11 mouse cellular contexts compared by ENCODE assay signal in genomic region chr6:6874073-6874771, GRCm38 (mm10). TPM values are rescaled to one million over a fixed set of nuclear protein-coding genes. Genes with fewer than 3 reads are reported as not detected.
DNase-seq lines count a peak whose midpoint lies in the region; ATAC-seq lines count a peak whose summit lies in the region.
"Had no signal": no experiment of that assay in that cellular context is flagged by ENCODE, and none has a peak within 500 bp of the region (broad histone marks: within the 10 kb centered on the region; RNA-seq: fewer than 3 reads in every experiment).

No protein-coding gene starts in this region.

- H3K4me2 ChIP-seq in lung, embryonic 16.5 days (ENCODE audit: low read depth, low read length), result no peak overlapping the region
- H3K4me2 ChIP-seq in midbrain, embryonic 12.5 days (replicated peaks), result peak overlapping the region; percentile 11

- H3K27me3 ChIP-seq in lung, embryonic 16.5 days (ENCODE audit: control insufficient read depth, insufficient read depth, low read depth, low read length), result peaks cover 97% of the 10 kb centered on the region
- H3K27me3 ChIP-seq in hindbrain, embryonic 10.5 days (ENCODE audit: insufficient read depth, poor library complexity, severe bottlenecking), result peaks cover 100% of the 10 kb centered on the region
- peaks cover 94% of the 10 kb centered on the region for H3K27me3 ChIP-seq in midbrain, embryonic 12.5 days

- H3K4me1 ChIP-seq in lung, embryonic 16.5 days (replicated peaks; ENCODE audit: control insufficient read depth, insufficient read depth, low read length), result no peaks in the 10 kb centered on the region
- H3K4me1 ChIP-seq in hindbrain, embryonic 10.5 days (replicated peaks), result peaks cover 27% of the 10 kb centered on the region
- peaks cover 12% of the 10 kb centered on the region; the same call in 1 of the 2 replicates for H3K4me1 ChIP-seq in midbrain, embryonic 12.5 days

- no peaks in the 10 kb centered on the region for H3K36me3 ChIP-seq in lung, embryonic 16.5 days (ENCODE audit: control insufficient read depth, insufficient read depth, low read length)
- H3K36me3 ChIP-seq in hindbrain, embryonic 10.5 days, result no peaks in the 10 kb centered on the region
- no peaks in the 10 kb centered on the region for H3K36me3 ChIP-seq in midbrain, embryonic 12.5 days

- no peak for DNase-seq in lung, postnatal 25 days (ENCODE audit: low spot score)
- peak; percentile 59 for DNase-seq in hindbrain, embryonic 10.5 days (ENCODE audit: low spot score)
- no peak for DNase-seq in layer of hippocampus, postnatal 14 days (ENCODE audit: low spot score in 2 of 2)
- no peak for DNase-seq in gastrocnemius, postnatal 25 days
- no peak for DNase-seq in frontal cortex, postnatal 25 days (ENCODE audit: low spot score in 2 of 2)
- DNase-seq: kidney, postnatal 14 days had no signal

- ATAC-seq in lung, embryonic 16.5 days (ENCODE audit: low read depth), result peak; percentile 21; the same call in 1 of the 2 replicates
- ATAC-seq in midbrain, embryonic 12.5 days (ENCODE audit: low FRiP score, low read depth), result peak; percentile 27; the same call in 1 of the 2 replicates
- ATAC-seq in megakaryocyte progenitor cell, adult 5-6 weeks (replicated peaks; ENCODE audit: poor library complexity), result no peak; the same call in 1 of the 2 replicates
- ATAC-seq: lung, postnatal 0 days had no signal

- no peak overlapping the region for H3K4me3 ChIP-seq in lung, embryonic 16.5 days (ENCODE audit: low read length)
- H3K4me3 ChIP-seq in hindbrain, embryonic 10.5 days, result peak overlapping the region; percentile 23; the same call in 1 of the 2 replicates
- peak overlapping the region; percentile 19 for H3K4me3 ChIP-seq in midbrain, embryonic 12.5 days

- H3K9ac ChIP-seq in lung, embryonic 16.5 days (ENCODE audit: low read length), result no peak overlapping the region
- no peak overlapping the region for H3K9ac ChIP-seq in midbrain, embryonic 12.5 days (replicated peaks)

- no peaks in the 10 kb centered on the region for H3K9me3 ChIP-seq in lung, embryonic 16.5 days (ENCODE audit: control insufficient read depth, low read length)
- no peaks in the 10 kb centered on the region for H3K9me3 ChIP-seq in hindbrain, embryonic 10.5 days
- H3K9me3 ChIP-seq in midbrain, embryonic 12.5 days, result no peaks in the 10 kb centered on the region

- WGBS in lung, embryonic 16.5 days, result under 1% methylated on average over 25 of the region's 25 CpGs
- under 1% methylated on average over 25 of the region's 25 CpGs for WGBS in hindbrain, embryonic 10.5 days
- WGBS in midbrain, embryonic 12.5 days, result 0% methylated on average over 25 of the region's 25 CpGs

- H3K27ac ChIP-seq in lung, embryonic 16.5 days (ENCODE audit: low read length), result no peak overlapping the region
- 0 out of 2 replicates have a peak overlapping the region, but pooled peaks have one; percentile 36 for H3K27ac ChIP-seq in hindbrain, embryonic 10.5 days
- H3K27ac ChIP-seq in midbrain, embryonic 12.5 days (replicated peaks), result peak overlapping the region; percentile 49; the same call in 1 of the 2 replicates

RNA-seq across cellular contexts. Expression of gene Dlx5, which starts 7.7 kb away (rescaled TPM):
- polyA plus RNA-seq in lung, embryonic 16.5 days (2015; fragmentation: Nextera tagmentation; extraction: Ambion mirVana), result 0.26 and 0.69 TPM in 2 replicates
- polyA plus RNA-seq in hindbrain, embryonic 10.5 days (2016; fragmentation: Nextera tagmentation; extraction: Ambion mirVana), result 3.4 and 14.5 TPM in 2 replicates
- 16.1 and 22.3 TPM in 2 replicates for polyA plus RNA-seq in midbrain, embryonic 12.5 days (2016; fragmentation: Nextera tagmentation; extraction: Ambion mirVana)
- 1 to 10 TPM; 4.7 to 6.1 TPM for total RNA-seq in layer of hippocampus, postnatal 14 days (2021)
- total RNA-seq in megakaryocyte progenitor cell, adult 5-6 weeks (2015), result not detected in 2 replicates
- not detected in 2 replicates for total RNA-seq in megakaryocyte progenitor cell, adult 5-6 weeks (2017)
- total RNA-seq in gastrocnemius, postnatal 25 days (2021), result not detected
- polyA plus RNA-seq: lung, postnatal 0 days; small intestine, adult 2 months had no signal

RNA-seq across cellular contexts. Expression of gene Dlx6, which starts 11.1 kb away (rescaled TPM):
- polyA plus RNA-seq in lung, embryonic 16.5 days (2015; fragmentation: Nextera tagmentation; extraction: Ambion mirVana), result not detected in 2 replicates
- polyA plus RNA-seq in hindbrain, embryonic 10.5 days (2016; fragmentation: Nextera tagmentation; extraction: Ambion mirVana), result 0.47 and 1.0 TPM in 2 replicates
- polyA plus RNA-seq in midbrain, embryonic 12.5 days (2016; fragmentation: Nextera tagmentation; extraction: Ambion mirVana), result 2.6 and 3.5 TPM in 2 replicates
- 10 to 100 TPM in 1 of 2 experiments, 1 to 10 TPM in 1; 8.3 to 10.1 TPM for total RNA-seq in layer of hippocampus, postnatal 14 days (2021)
- not detected in 2 replicates for total RNA-seq in megakaryocyte progenitor cell, adult 5-6 weeks (2015)
- total RNA-seq in megakaryocyte progenitor cell, adult 5-6 weeks (2017), result not detected in 2 replicates
- total RNA-seq in gastrocnemius, postnatal 25 days (2021), result not detected
- polyA plus RNA-seq: lung, postnatal 0 days; small intestine, adult 2 months had no signal

Comparison
In these comparisons a context has a peak if more than half of its experiments do, and no peak if none do; other contexts are left out.
1. RNA of gene Dlx5, which starts 7.7 kb away (total RNA-seq): 4.7 to 6.1 TPM in layer of hippocampus, postnatal 14 days; not detected in gastrocnemius, postnatal 25 days and not detected in megakaryocyte progenitor cell, adult 5-6 weeks; every median in the first group is over 4 times any median in the second.
2. RNA of gene Dlx6, which starts 11.1 kb away (total RNA-seq): 8.3 to 10.1 TPM in layer of hippocampus, postnatal 14 days; not detected in megakaryocyte progenitor cell, adult 5-6 weeks and not detected in gastrocnemius, postnatal 25 days; every median in the first group is over 4 times any median in the second.